Mouse (Mus musculus) C2C12 (cell line): ENCODE measurements around the gene Ssmem1.

Source experiments
- CTCF ChIP-seq: IDR thresholded peaks from one replicate; pipeline ENCODE4 v1.5.1; 2011; ENCODE audit not compliant: control insufficient read depth, insufficient read depth, insufficient read length
- MYOG ChIP-seq: IDR thresholded peaks from one replicate; pipeline ENCODE4 v1.6.1; 2011; ENCODE audit not compliant: control insufficient read depth, insufficient read length; ENCODE audit errors: extremely low read depth
- USF1 ChIP-seq: IDR thresholded peaks from one replicate; pipeline ENCODE4 v1.6.1; 2011; ENCODE audit warnings: low read depth, mild to moderate bottlenecking, control low read depth, moderate library complexity

DNA sequence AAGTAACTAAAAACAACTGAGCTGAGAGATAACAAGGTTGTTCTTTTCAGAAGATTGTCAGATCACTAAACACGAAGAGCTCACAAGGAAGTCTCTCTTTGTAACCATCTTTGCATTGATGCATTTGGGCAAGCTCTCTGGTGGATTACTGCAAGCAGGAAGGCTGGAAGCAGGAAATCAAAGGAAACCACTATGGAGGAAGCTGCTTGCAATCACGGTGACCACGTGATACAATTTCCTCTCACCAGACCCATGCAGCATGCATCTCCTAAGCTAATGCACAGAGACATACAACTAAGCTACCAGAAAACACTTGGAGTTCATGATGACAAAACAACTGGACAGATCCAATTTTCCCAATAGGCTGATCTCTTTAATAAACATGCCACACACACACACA is 10.6 kb upstream of the Ssmem1 start:
- TF ChIP-seq MYOG = no peak
- TF ChIP-seq CTCF = no peak
- TF ChIP-seq USF1 = no peak
